Mouse (Mus musculus): ENCODE measurements around the gene Dok4.

- TF ChIP-seq EP300 (optimal IDR thresholded peaks at IDR 0.05) = no peak
- no peak for TF ChIP-seq CTCF (IDR thresholded peaks at IDR 0.05; ENCODE audit: low read depth)
Observed at GRCm38 (mm10) chr8:94875096-94875870, 847 bp downstream of the Dok4 start.

Measured in stomach, postnatal 0 days (tissue).